Comparison of ENCODE assay signal across 1 mouse cellular context in genomic region chr2:131080507-131080906, GRCm38 (mm10).
A peak's percentile ranks its signal among the peaks of the same experiment; 100 is the strongest.
TF ChIP-seq lines count a peak whose summit lies in the region.

No protein-coding gene starts in this region.

TF ChIP-seq in MEL, 35 proteins besides CTCF, POLR2A, EP300 and RAD21:
- TF ChIP-seq ZKSCAN1 (IDR thresholded peaks at IDR 0.05; ENCODE audit: low read depth, low read length) (no peak), GATA1 (IDR thresholded peaks at IDR 0.05; ENCODE audit: low read depth, low read length) (peak; percentile 50), RCOR1 (IDR thresholded peaks at IDR 0.05; ENCODE audit: low read depth, low read length) (peak; percentile 48), NRF1 (IDR thresholded peaks at IDR 0.05; ENCODE audit: insufficient read depth, low read depth, low read length, poor library complexity, severe bottlenecking) (no peak), TAL1 (IDR thresholded peaks at IDR 0.05; ENCODE audit: low read length) (peak; percentile 52)
